Mouse (Mus musculus): ENCODE measurements at regions not wholly inside any gene's neighbourhood (a gene's known extent, or its start where the extent isn't known, plus 50 kb on each side); places are given as distances from the start of the nearest gene placed in this dataset.

DNA sequence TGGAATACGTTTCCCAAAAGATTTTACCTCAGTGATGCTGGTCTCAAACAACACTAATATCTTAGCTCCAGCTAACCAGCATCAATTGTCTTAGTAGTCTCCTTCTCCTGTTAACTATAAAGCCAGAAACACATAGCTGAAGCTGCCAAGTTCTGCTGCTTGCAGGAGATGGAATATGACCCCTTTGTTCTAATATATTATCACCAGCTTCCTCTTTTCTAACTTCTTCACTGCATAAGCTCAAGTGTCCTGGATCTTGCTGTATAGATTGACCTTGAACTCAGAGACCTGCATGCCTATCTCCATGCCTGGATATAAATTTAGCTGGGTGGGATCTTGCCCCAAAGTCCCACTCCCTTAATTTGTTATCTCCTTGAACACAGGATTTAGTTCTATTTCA lies 94.8 kb downstream of the Rbm46 start:
- no peaks in the 10 kb centered on the region for H3K27me3 ChIP-seq (ENCODE audit: insufficient read depth, low read length)
- no peaks in the 10 kb centered on the region for H3K9me3 ChIP-seq (ENCODE audit: low read length)
- no peak overlapping the region for H3K4me3 ChIP-seq (replicated peaks; ENCODE audit: low read length)
- no peaks in the 10 kb centered on the region for H3K4me1 ChIP-seq (replicated peaks; ENCODE audit: low read depth, low read length)
- H3K36me3 ChIP-seq (ENCODE audit: insufficient read depth, low read length) = no peaks in the 10 kb centered on the region
- TF ChIP-seq NANOG (IDR thresholded peaks at IDR 0.05; ENCODE audit: borderline replicate concordance, low read length) = no peak
- no peak for TF ChIP-seq POU5F1 (IDR thresholded peaks at IDR 0.05; ENCODE audit: borderline replicate concordance, low read length)
- TF ChIP-seq CTCF (conservative IDR thresholded peaks at IDR 0.05; ENCODE audit: low read length) = no peak

DNA sequence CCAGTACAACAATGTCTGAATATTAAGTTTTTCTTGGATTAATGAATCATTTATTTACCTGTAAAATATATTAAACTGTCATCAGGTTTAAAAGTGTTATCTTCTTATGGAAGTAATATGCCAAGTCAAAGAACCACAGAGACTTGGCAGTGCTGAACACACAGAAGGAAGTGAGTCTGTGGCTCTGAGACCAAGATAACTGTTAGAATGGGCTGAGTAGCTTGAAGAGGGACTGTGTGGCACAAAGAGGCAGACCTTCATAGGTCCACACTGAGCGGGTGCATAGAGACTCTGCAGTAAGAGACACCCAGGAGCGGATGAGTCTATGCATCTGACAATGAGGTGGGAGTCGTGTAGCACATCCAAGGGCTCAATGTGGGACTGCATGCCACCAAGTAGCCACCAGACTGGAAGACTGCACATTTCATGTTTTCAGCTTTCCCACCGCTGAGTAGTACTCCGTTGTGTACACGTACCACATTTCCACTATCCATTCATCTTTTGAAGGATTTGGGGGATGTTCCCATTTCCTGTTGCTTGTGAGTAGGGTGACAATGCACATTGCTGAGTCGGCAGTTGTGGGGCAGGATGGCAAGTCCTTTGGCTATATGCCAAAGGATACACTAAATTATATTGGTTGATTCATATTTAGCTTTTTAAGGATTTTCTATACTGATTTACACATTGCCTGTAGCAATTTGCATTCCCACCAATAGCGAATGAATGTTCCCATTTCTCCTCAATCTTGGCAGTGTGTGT lies 105.6 kb downstream of the Rbm46 start:
- Histone ChIP-seq H3K27me3 (ENCODE audit: insufficient read depth, low read length) (no peaks in the 10 kb centered on the region), H3K36me3 (ENCODE audit: insufficient read depth, low read length) (no peaks in the 10 kb centered on the region), H3K4me3 (replicated peaks; ENCODE audit: low read length) (no peak overlapping the region), H3K4me1 (replicated peaks; ENCODE audit: low read depth, low read length) (peaks cover 6% of the 10 kb centered on the region), H3K9me3 (ENCODE audit: low read length) (no peaks in the 10 kb centered on the region)
- TF ChIP-seq NANOG (IDR thresholded peaks at IDR 0.05; ENCODE audit: borderline replicate concordance, low read length) = no peak
- no peak for TF ChIP-seq POU5F1 (IDR thresholded peaks at IDR 0.05; ENCODE audit: borderline replicate concordance, low read length)
- no peak for TF ChIP-seq CTCF (conservative IDR thresholded peaks at IDR 0.05; ENCODE audit: low read length)

DNA sequence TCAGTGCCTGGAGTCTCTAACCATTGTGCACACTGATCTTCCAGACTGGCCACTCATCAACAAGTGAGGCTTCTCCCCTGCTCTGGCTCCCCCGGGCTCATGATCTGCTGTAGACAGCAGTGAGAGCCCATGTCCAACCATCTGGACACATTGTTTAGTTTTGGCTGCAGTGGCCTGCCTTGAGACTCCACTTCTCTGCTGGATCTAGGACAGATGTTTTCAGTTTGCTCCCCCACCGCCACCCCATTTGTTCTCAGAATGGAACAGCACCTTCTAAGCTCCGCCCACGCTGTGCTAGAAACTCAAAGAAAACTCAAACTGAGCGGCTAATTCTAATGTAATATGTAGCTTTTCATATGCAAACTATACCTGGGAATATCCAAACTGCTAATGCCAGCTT lies 108.8 kb downstream of the Rbm46 start:
- no peak overlapping the region for H3K4me3 ChIP-seq (replicated peaks; ENCODE audit: low read length)
- no peaks in the 10 kb centered on the region for H3K36me3 ChIP-seq (ENCODE audit: insufficient read depth, low read length)
- H3K9me3 ChIP-seq (ENCODE audit: low read length) = no peaks in the 10 kb centered on the region
- no peaks in the 10 kb centered on the region for H3K27me3 ChIP-seq (ENCODE audit: insufficient read depth, low read length)
- H3K4me1 ChIP-seq (replicated peaks; ENCODE audit: low read depth, low read length) = peaks cover 6% of the 10 kb centered on the region
- TF ChIP-seq POU5F1 (IDR thresholded peaks at IDR 0.05; ENCODE audit: borderline replicate concordance, low read length) (peak; percentile 17; the same call in 1 of the 2 replicates), CTCF (conservative IDR thresholded peaks at IDR 0.05; ENCODE audit: low read length) (no peak)

DNA sequence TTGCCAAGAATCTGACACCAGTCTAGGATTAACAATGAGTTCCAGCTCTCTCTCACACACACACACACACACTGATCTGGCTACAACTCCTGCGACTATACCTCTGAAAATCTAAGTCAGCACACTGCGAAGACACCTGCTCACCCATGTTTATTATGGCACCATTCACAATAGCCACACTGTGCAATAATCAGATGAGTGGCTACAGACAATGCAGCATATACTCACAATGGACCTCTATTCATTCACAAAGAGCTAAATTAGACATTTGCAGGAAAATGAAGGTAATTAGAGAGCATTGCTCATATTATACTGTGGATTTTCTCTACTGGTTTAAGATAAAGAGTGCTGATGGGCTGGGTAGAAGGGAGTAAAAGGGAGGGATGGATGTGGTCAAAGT lies 116.3 kb downstream of the Rbm46 start:
- no peaks in the 10 kb centered on the region for H3K9me3 ChIP-seq (ENCODE audit: low read length)
- H3K4me1 ChIP-seq (replicated peaks; ENCODE audit: low read depth, low read length) = no peaks in the 10 kb centered on the region
- H3K36me3 ChIP-seq (ENCODE audit: insufficient read depth, low read length) = no peaks in the 10 kb centered on the region
- H3K4me3 ChIP-seq (replicated peaks; ENCODE audit: low read length) = no peak overlapping the region
- no peak for TF ChIP-seq POU5F1 (IDR thresholded peaks at IDR 0.05; ENCODE audit: borderline replicate concordance, low read length)
- no peak for TF ChIP-seq NANOG (IDR thresholded peaks at IDR 0.05; ENCODE audit: borderline replicate concordance, low read length)
- TF ChIP-seq CTCF (conservative IDR thresholded peaks at IDR 0.05; ENCODE audit: low read length) = no peak
- H3K27me3 ChIP-seq (ENCODE audit: insufficient read depth, low read length) = no peaks in the 10 kb centered on the region

DNA sequence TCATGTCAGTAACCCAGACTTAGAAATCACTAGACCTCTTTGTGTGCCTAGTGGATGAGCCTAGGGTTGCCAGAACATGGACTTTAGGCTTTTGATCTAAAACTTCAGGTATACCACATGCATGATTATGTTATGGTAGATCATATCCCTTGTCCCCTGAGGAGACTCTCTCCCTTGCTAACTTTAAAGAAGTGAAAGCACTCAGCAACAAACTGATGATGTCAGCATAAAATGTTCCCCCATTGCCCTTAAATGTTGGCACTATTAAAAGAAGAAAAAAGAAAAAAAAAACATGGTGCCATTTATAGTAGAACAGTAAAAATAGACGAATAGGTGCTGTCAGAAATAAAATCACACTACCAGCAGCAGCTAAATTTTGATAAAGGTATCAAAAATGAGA lies 117.3 kb downstream of the Rbm46 start:
- no peaks in the 10 kb centered on the region for H3K36me3 ChIP-seq (ENCODE audit: insufficient read depth, low read length)
- no peaks in the 10 kb centered on the region for H3K4me1 ChIP-seq (replicated peaks; ENCODE audit: low read depth, low read length)
- H3K4me3 ChIP-seq (replicated peaks; ENCODE audit: low read length) = no peak overlapping the region
- peaks cover 5% of the 10 kb centered on the region; the same call in 1 of the 2 replicates for H3K9me3 ChIP-seq (ENCODE audit: low read length)
- TF ChIP-seq NANOG (IDR thresholded peaks at IDR 0.05; ENCODE audit: borderline replicate concordance, low read length) (no peak), CTCF (conservative IDR thresholded peaks at IDR 0.05; ENCODE audit: low read length) (no peak), POU5F1 (IDR thresholded peaks at IDR 0.05; ENCODE audit: borderline replicate concordance, low read length) (no peak)
- no peaks in the 10 kb centered on the region for H3K27me3 ChIP-seq (ENCODE audit: insufficient read depth, low read length)

DNA sequence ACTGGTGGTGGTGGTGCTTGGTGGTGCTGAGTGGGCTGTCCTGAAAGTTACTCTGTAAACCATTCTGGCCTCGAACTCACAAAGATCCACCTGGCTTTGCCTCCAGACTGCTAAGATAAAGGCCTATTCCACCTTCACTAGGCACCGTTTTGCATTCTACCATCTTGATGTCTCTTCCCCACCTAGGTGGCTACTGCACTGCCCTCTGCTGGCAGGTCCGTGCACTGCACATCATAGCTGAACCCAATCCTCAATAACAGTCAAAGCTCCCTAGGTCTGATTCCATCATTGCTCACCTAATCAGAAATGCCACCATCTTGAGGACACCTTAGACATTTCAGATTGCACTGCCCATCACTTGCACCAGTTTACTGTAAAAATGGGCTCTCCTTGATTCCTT lies 150.7 kb downstream of the Rbm46 start:
- no peaks in the 10 kb centered on the region for H3K27me3 ChIP-seq (ENCODE audit: insufficient read depth, low read length)
- no peaks in the 10 kb centered on the region for H3K36me3 ChIP-seq (ENCODE audit: insufficient read depth, low read length)
- H3K4me3 ChIP-seq (replicated peaks; ENCODE audit: low read length) = no peak overlapping the region
- no peaks in the 10 kb centered on the region for H3K4me1 ChIP-seq (replicated peaks; ENCODE audit: low read depth, low read length)
- TF ChIP-seq POU5F1 (IDR thresholded peaks at IDR 0.05; ENCODE audit: borderline replicate concordance, low read length) (no peak), CTCF (conservative IDR thresholded peaks at IDR 0.05; ENCODE audit: low read length) (peak; percentile 92)
- no peaks in the 10 kb centered on the region for H3K9me3 ChIP-seq (ENCODE audit: low read length)

DNA sequence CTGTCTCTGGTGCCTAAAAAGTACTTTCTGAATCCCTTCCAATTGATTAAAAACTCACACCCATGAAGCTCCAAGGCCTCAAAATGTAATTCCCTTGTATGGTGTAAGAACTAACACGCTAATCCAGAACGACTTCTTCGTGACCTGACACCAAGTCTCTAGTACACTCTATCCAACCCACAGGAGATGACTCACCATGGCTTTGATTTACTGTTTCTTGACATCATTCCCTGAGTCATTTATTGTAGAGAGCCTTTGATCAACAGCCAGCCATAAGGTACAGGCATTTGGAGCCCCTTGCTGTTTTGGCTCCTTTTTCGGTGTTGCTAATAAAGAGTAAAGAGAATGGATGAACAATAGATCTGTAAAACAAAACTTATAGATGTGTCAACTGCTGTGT lies 159.7 kb upstream of the Npy2r start:
- H3K36me3 ChIP-seq (ENCODE audit: insufficient read depth, low read length) = no peaks in the 10 kb centered on the region
- H3K27me3 ChIP-seq (ENCODE audit: insufficient read depth, low read length) = no peaks in the 10 kb centered on the region
- H3K4me1 ChIP-seq (replicated peaks; ENCODE audit: low read depth, low read length) = no peaks in the 10 kb centered on the region; the same call in 1 of the 2 replicates
- H3K4me3 ChIP-seq (replicated peaks; ENCODE audit: low read length) = no peak overlapping the region
- TF ChIP-seq CTCF (conservative IDR thresholded peaks at IDR 0.05; ENCODE audit: low read length) = no peak
- no peak for TF ChIP-seq NANOG (IDR thresholded peaks at IDR 0.05; ENCODE audit: borderline replicate concordance, low read length)
- TF ChIP-seq POU5F1 (IDR thresholded peaks at IDR 0.05; ENCODE audit: borderline replicate concordance, low read length) = no peak
- no peaks in the 10 kb centered on the region for H3K9me3 ChIP-seq (ENCODE audit: low read length)

DNA sequence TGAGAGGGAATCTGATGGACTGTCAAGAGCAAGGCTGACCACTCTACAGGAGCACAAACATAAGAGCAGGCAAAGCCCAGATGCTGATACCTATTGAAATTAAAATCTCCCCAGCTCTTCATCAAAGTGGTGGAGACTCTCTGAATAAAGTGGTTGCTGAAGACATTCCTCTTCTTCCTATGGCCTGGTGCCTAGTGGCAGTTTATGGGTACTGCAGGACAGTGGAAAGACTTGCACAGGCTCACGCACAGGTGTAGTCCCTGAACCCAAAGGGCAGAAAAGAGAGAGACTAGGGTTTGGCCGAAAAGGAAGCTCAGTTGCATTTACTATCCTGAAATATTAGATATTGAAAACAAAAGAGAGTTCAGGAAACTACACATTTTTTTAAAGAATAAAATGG lies 144.2 kb upstream of the Npy2r start:
- H3K36me3 ChIP-seq (ENCODE audit: insufficient read depth, low read length) = no peaks in the 10 kb centered on the region
- TF ChIP-seq CTCF (conservative IDR thresholded peaks at IDR 0.05; ENCODE audit: low read length) (peak; percentile 75), NANOG (IDR thresholded peaks at IDR 0.05; ENCODE audit: borderline replicate concordance, low read length) (no peak)
- no peak overlapping the region for H3K4me3 ChIP-seq (replicated peaks; ENCODE audit: low read length)
- no peaks in the 10 kb centered on the region for H3K4me1 ChIP-seq (replicated peaks; ENCODE audit: low read depth, low read length)
- no peaks in the 10 kb centered on the region for H3K27me3 ChIP-seq (ENCODE audit: insufficient read depth, low read length)
- H3K9me3 ChIP-seq (ENCODE audit: low read length) = no peaks in the 10 kb centered on the region

Measured in E14TG2a.4 (cell line).